Mouse (Mus musculus) layer of hippocampus, postnatal 14 days (tissue): Measurements from ENCODE around the gene Cables2. TPM values are rescaled to one million over a fixed set of nuclear protein-coding genes. Genes with fewer than 3 reads are reported as not detected.

Source experiments
- microRNA-seq, 2 experiments: library from miRNA; unstranded; fragments of <30 nt; microRNA quantifications; one replicate each; pipeline ENCODE4 v1.2.0; 2021
- total RNA-seq, 2 experiments: library from RNA; stranded (reverse); gene quantifications; 2 replicates each; pipeline ENCODE4 v1.2.3; 2021

Cables2 gene
- total RNA-seq, 2 experiments from 2014 or later = 40.2 to 43.6 TPM

Small RNA genes lying within 50 kb of the gene (microRNA-seq; reads per million reads assigned to microRNA genes)
- 0 to 0.23 reads per million in 2 experiments for gene Mir3091

Other genes starting within 250 kb of the Cables2 start
- gene Lsm14b, start 248.5 kb downstream of the Cables2 start, total RNA-seq = 100 to 1,000 TPM; 110 to 112 TPM
- gene Psma7, start 231.1 kb downstream of the Cables2 start, total RNA-seq = 100 to 1,000 TPM; 189 to 195 TPM
- 10 to 100 TPM; 37.8 to 39.7 TPM for gene Ss18l1, start 231.0 kb downstream of the Cables2 start, total RNA-seq
- gene Mtg2, start 202.9 kb downstream of the Cables2 start, total RNA-seq = 10 to 100 TPM; 15.7 to 16.3 TPM
- gene Hrh3, start 169.0 kb downstream of the Cables2 start, total RNA-seq = 10 to 100 TPM; 24.8 to 33.6 TPM
- 10 to 100 TPM; 52.0 to 53.5 TPM for gene Osbpl2, start 154.2 kb downstream of the Cables2 start, total RNA-seq
- gene Adrm1, start 102.0 kb downstream of the Cables2 start, total RNA-seq = 100 to 1,000 TPM in 1 of 2 experiments, 10 to 100 TPM in 1; 98.4 to 104 TPM
- gene Lama5, start 47.6 kb downstream of the Cables2 start, total RNA-seq = 10 to 100 TPM in 1 of 2 experiments, 1 to 10 TPM in 1; 7.3 to 10.7 TPM
- 100 to 1,000 TPM; 571 to 582 TPM for gene Rps21, start 16.1 kb downstream of the Cables2 start, total RNA-seq
- gene Rbbp8nl, start 16.4 kb upstream of the Cables2 start, total RNA-seq = not detected
- not detected for gene Gata5, start 61.2 kb upstream of the Cables2 start, total RNA-seq
- gene Slco4a1, start 182.7 kb upstream of the Cables2 start, total RNA-seq = 1 to 10 TPM in 1 of 2 experiments, under 1 TPM in 1; 0.94 to 2.0 TPM
- 1 to 10 TPM; 7.3 to 7.9 TPM for gene Ntsr1, start 226.5 kb upstream of the Cables2 start, total RNA-seq